Mouse (Mus musculus) layer of hippocampus, postnatal 36 days (tissue): ENCODE results near the gene Hamp. TPM values are rescaled to one million over a fixed set of nuclear protein-coding genes. Genes with fewer than 3 reads are reported as not detected.

Experiments
- DNase-seq, 2 experiments: peaks; one replicate each; pipeline ENCODE4 v3.0.0; 2022
- total RNA-seq, 2 experiments: library from RNA; stranded (reverse); gene quantifications; 2 replicates each; pipeline ENCODE4 v1.2.3; 2021

The Hamp gene
- total RNA-seq, 2 experiments from 2014 or later = not detected

DNA sequence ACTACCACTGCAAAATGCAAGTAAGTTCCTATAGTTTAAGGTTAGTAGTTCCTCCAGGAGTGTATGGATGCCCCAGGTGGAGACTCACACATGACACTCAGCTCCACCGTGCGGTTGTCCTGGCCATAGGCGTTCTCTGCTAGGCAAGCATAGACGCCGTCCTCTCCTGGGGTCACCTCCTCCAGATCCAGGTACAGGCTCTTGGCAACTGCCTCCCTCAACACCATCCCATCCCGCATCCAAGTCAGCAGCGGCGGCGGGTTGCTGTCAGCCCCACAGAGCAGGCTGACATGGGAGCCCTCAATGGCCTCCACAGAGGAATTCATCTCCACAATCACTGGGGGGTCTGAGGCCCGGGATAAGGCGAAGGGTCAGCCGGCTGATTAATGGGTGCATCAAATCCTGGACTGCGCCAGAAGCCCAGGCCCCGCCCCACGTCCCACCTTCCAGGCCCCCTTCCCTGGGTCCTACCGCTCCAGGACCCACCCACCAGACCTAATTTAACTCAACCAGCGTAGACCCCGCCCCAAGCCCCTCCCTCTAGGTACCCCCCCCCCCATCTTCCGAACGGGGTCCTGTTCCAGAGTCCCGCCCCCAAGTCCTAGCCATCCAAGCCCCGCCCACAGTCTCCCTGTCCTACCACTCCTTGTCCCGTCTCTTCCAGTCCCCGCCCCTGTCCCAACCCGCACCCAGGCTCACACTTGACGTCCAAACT lies 35.4 kb downstream of the Hamp start:
- DNase-seq = no peak

DNA sequence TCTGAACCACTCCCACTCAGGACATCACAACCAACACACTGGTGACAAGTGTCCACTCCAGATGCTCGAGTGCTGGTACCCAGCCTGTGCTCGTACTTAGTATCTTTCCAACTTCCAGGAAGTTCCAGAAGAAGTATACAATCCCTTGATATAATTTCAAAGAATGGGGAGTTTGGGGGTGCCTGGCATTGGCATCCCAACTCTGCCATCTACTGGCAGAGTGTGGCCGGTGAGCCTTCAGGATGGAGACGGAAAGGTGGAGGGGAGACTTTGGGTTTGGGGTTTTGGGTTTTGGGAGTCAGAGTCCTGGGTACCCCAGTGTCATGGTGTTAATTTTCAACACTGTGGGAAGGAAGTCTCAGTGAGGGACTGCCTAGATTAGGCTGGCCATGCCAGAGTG lies 39.8 kb downstream of the Hamp start:
- DNase-seq = no peak

DNA sequence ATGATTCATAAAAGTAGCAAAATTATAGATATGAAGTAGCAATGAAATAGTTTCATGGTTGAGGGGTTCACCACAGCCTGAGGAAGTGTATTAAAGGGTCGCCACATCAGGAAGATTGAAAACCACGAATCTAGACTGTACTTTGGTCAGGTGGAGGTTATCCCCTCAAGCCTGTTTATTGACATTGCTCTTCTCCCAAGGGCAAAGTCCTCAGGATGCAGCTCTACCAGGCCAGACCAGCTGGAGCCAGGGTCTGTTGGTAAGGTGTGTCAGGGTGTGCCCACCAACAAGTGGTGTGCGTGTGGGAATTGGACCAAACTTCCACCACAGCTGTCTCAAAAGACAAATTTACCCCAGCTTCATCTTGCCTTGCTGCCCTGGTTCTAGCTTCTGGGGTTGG lies 48.6 kb downstream of the Hamp start:
- DNase-seq = no peak

DNA sequence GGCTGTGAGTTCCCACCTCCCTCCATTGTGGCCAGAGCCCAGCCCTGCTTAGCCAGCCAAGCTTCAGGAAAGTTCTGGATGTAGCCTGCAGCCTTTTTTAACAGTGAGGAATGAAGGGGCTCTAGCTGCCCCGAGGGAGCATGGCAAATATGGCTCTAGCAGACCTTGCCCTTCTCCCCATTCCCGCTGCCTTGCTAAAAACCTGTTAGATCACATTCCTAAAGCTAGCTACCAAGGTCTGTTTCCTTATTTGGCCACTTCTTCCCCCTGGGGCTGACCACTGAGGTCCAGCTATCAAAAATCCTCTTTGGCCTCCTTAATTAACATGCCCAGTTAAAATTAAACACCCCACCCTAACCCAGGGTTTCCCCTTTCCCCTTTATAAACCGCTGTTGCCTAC lies 51.3 kb downstream of the Hamp start:
- DNase-seq = no peak

Other genes with a start within 250 kb of the Hamp start
- not detected for gene 2200002J24Rik, start 245.1 kb downstream of the Hamp start, total RNA-seq
- under 1 TPM; 0.35 to 0.70 TPM for gene Atp4a, start 231.8 kb downstream of the Hamp start, total RNA-seq
- gene Tmem147, start 214.5 kb downstream of the Hamp start, total RNA-seq = 100 to 1,000 TPM; 107 to 118 TPM
- not detected for gene Gapdhs, start 200.4 kb downstream of the Hamp start, total RNA-seq
- gene Sbsn, start 192.6 kb downstream of the Hamp start, total RNA-seq = 1 to 10 TPM; 6.4 to 9.7 TPM
- gene Dmkn, start 180.3 kb downstream of the Hamp start, total RNA-seq = under 1 TPM in 1 of 2 experiments, not detected in 1; 0.91 TPM
- not detected for gene Krtdap, start 156.1 kb downstream of the Hamp start, total RNA-seq
- not detected for gene Ffar2, start 120.3 kb downstream of the Hamp start, total RNA-seq
- gene Ffar3, start 87.9 kb downstream of the Hamp start, total RNA-seq = not detected
- gene Ffar1, start 82.5 kb downstream of the Hamp start, total RNA-seq = not detected
- not detected for gene Cd22, start 63.7 kb downstream of the Hamp start, total RNA-seq
- 100 to 1,000 TPM; 196 to 197 TPM for gene Mag, start 29.2 kb downstream of the Hamp start, total RNA-seq
- not detected for gene Hamp2, start 19.4 kb downstream of the Hamp start, total RNA-seq
- 100 to 1,000 TPM; 116 to 126 TPM for gene Usf2, start 12.8 kb upstream of the Hamp start, total RNA-seq
- gene Lsr, start 29.4 kb upstream of the Hamp start, total RNA-seq = 1 to 10 TPM; 7.5 to 7.7 TPM
- gene Fam187b, start 29.8 kb upstream of the Hamp start, total RNA-seq = under 1 TPM; 0.17 to 0.43 TPM
- 10 to 100 TPM; 23.3 to 26.5 TPM for gene Fxyd5, start 98.4 kb upstream of the Hamp start, total RNA-seq
- gene Fxyd7, start 107.4 kb upstream of the Hamp start, total RNA-seq = 100 to 1,000 TPM; 111 to 125 TPM
- 100 to 1,000 TPM in 1 of 2 experiments, 10 to 100 TPM in 1; 85.4 to 102 TPM for gene Fxyd1, start 113.2 kb upstream of the Hamp start, total RNA-seq
- 10 to 100 TPM; 32.5 to 36.7 TPM for gene Lgi4, start 115.3 kb upstream of the Hamp start, total RNA-seq
- not detected for gene Fxyd3, start 132.7 kb upstream of the Hamp start, total RNA-seq
- gene Hpn, start 171.3 kb upstream of the Hamp start, total RNA-seq = 1 to 10 TPM; 4.6 to 6.8 TPM
- gene Scn1b, start 183.0 kb upstream of the Hamp start, total RNA-seq = 100 to 1,000 TPM; 548 to 620 TPM
- gene Gramd1a, start 211.9 kb upstream of the Hamp start, total RNA-seq = 100 to 1,000 TPM; 111 to 118 TPM